Mouse (Mus musculus): ENCODE data around the gene Gm6657.
A peak's percentile ranks its signal among the peaks of the same experiment; 100 is the strongest.

The Gm6657 gene

DNA sequence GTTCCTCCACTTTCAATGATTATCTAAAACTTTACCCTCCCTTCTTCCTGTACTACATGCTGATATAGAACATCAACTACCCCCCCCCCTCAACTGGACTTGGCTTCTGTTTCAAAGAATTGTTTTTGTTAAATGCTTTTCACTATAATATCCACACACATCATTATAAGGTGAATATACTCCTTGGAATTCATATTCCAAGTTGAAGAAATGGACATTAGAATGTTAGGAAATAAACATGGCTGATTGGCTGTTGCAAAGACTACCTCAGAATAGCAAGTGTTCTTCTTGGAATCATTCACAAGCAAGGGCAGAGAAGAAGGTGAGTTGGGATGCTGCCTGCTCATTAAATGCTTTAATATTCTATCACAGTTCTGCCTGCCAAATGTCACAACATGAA, at the start of gene Gm6657:
Gene Gm6657, plus strand, starts transcription at position 301 of the 400 bp plus-strand sequence.
- no peak for DNase-seq (ENCODE audit: low read depth, low spot score)

DNA sequence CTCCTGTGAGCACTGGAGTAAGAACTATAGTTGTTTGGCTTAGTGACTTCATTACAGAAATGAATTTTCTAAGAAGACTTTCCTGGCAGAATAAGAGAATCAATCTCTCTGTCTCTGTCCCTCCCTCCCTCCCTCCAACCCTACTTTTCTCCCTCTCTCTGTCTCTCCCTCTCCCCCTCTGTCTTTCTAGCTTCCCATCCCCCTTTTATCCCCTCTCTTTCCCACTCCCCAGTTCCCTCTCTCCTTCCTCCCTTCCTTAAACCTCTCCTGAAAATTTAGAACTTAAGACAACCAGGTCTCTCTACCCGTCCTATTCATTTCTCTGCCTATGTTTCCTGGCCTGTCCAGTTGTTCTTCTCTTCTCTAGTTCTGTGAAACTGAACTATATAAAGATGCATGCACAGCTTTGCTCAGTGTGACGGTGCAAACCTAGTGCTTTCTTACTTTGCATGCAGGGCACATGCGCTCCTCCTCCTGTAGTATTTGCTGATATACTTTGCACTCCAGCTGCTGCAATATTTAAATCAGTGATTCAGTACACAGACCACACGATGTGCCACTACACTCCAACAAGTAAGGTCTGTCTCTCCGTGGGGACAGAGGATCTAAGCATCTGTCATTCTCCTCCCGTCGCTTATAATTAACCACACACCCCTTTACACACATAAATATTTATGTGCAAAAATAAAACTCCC, 40.6 kb upstream of the Gm6657 start:
- no peak for DNase-seq (ENCODE audit: low read depth, low spot score)

DNA sequence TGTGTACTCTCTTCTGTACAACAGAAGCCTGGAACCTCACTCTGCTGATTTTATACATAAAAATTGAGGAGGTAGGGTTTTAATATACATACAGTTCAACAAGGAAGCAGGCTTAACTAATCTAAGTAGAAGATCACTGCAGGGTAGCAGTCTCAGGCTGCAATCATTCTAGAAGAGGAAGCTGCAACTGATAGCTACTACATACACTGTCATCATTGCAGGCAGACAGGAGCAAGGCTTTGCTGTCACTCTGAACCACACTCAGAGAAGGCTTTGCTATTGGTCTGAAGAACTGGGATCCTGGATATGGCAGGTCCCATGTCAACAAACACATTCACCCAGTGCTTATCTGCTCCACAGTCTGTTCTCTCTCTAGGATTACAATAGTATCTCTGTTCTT, 23.9 kb upstream of the Gm6657 start:
- no peak for DNase-seq (ENCODE audit: low read depth, low spot score)

DNA sequence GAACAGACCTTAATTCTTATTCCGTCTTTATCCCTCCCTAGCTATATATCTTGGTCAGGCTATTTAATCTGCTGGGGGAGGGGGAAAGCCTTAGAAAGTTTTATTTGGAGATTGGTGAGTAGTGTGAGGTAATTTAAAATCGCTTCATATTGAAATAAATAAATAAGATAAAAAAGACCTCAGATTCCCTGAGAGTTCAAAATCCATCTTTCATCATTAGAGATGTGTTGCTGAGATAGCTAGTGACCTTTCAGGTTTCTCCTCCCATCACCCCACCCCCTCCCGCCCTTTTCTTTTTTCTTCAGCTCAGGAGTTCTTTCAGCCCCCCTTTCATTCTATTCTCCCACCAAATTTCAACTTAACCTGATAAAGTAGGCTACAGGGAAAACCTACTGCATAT, 20.1 kb upstream of the Gm6657 start:
- no peak for DNase-seq (ENCODE audit: low read depth, low spot score)

DNA sequence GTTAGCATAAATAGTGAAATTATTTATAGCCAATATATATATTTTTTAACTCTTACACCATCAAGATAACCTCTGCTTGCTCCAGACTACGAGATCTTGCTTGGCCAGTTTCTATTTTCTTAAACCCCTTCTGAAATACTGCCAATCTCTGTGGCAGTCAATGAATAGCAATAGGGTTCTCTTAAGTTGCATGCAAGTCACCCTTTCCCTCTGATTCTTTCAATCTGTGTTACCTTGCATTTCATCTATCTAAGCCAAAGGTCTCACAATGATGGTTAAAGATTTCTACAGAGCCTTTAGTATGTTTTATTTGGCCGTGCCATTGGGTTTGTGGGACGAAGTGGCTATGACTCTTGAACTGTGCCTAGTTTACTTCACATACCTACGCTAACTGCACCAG, 19.4 kb upstream of the Gm6657 start:
- DNase-seq (ENCODE audit: low read depth, low spot score): no peak

DNA sequence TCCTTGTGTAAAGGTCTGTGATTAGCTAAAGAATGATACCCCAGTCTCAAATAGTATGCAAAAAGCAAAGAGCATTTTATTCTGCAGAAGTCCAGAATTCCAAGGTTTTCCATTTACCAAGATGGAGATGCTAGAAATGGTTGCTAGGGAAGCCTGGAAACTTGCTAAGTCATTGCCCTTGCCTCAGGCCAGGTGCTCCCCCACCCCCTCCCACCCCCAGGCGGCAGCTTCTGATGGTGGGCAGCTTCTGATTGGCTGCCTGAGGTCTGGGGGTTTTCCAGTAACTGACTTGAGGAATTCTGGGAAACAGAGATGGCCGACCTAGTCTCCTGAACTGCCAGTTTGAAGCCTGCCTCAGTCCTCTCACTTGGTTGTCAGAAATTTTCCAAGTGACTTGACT, 12.6 kb upstream of the Gm6657 start:
- no peak for DNase-seq (ENCODE audit: low read depth, low spot score)

DNA sequence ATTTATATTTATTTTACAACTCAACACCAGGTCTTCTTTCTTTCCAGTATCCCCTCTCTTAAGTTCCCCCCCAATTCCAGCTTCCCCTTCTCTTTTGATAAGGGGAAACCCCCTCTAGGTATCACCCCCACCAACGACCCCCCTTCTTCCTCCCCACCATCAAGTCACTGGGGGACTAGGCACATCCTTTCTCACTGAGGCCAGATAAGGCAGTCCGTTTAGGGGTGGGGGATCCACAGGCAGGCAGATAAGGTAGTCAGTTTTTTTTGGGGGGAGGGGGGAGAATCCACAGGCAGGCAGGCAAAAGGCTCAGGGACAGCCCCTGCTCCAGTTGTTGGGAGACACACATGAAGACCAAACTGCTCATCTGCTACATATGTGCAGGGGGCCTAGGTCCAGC, 1.3 kb downstream of the Gm6657 start:
- no peak for DNase-seq (ENCODE audit: low read depth, low spot score)

DNA sequence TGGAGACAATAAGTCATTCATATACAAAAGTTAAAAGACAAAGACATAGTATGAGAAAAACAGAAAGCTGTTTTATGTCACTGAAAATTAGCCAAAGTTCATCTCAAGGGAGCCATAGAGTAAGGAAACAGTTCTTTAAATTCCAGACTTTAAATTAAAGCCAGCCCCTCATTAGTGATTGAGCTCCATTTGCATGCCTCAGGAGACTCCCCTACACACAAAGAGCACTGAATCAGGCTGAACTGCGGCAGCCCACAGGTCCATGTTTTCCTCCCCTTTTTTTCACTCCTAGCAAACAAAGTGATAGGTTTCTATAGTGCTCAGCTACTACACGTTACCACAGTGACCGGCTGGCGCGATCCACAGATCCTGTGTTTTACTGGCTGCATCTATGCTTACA, 9.6 kb downstream of the Gm6657 start:
- DNase-seq (ENCODE audit: low read depth, low spot score): peak; percentile 45

DNA sequence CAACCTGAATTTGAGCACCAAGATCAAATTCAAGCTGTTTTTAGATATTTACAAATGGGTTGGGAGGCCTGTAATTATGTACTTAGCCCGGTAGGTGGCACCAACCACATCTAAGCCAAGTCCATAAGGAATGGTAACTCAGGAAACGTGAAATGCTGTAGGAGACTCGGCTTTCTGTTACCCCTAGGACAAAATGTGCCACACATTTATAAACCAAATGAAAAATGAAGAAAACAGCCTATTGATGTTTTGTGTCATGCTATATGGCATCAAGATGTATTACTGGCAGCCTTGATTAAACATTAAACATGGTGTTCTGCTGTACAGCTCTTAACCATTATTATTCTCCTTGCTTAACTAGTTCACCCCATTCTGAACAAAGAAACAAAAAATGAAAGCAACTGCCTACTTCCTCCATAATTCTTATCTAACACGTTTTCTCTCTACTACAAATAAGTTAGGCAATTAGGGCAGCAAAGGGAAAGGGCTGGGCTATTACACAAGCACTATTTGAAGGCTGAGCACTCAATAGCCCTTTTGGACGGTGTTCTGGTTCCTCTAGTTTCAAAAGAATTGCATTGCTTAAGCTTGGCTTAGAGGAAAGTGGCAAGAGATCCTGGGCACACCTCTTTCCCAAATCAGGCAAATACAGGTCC, 12.0 kb downstream of the Gm6657 start:
- peak; percentile 67 for DNase-seq (ENCODE audit: low read depth, low spot score)

DNA sequence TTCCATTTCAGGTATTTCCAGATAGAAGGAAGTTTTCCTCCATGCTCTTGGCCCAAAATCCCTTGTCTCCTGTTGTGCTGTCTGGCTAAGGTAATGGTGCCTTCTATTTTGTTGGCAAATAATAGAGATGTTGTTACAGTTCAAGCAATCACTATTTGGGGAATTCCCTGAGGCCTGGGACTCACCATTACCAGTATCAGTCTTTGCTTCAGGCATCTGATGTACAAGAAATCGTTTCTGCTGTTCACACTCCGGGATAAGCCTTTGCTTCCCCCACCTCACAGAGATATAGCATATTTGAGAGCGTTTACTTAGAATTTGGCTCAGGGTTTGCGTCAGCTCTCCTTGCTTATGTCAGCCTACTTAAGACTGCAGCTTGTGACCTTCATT, 12.5 kb downstream of the Gm6657 start:
- DNase-seq (ENCODE audit: low read depth, low spot score): no peak

DNA sequence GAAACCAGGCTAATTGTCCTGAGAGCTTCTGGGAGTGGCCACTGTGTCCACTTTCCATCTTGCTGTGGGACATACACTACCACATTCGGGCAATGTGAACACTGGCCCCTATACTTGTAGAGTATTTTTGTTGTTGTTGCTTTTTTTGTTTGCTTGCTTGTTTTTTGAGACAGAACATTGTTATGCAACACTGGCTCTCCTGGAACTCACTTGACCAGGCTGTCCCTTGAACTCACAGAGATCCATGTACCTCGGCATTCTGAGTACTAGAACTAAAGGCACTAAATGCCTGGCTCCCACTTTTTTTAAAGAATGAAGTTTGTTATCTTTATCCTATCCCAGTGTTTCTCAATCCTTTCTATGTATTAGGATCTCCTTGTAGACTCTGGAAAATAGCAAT, 15.8 kb downstream of the Gm6657 start:
- DNase-seq (ENCODE audit: low read depth, low spot score): no peak

DNA sequence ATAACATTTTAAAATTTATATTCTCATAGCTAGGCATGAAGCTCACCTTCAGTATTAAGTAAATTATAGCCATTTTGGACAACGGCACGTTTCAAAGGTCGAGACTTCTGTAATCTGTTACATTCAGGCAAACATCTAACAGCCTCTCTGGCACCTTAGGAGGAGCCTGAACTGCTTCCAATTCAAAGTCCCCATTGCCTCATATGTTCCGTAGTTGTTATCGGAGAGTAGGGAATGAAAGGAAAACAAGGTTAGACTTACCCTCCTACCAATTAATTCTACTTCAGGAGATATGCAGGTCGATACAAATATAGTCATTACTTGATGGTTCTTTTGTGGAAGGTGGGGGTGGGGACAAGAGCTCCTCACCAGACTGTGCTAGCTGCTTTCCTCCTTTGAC, 21.4 kb downstream of the Gm6657 start:
- DNase-seq (ENCODE audit: low read depth, low spot score): no peak

DNA sequence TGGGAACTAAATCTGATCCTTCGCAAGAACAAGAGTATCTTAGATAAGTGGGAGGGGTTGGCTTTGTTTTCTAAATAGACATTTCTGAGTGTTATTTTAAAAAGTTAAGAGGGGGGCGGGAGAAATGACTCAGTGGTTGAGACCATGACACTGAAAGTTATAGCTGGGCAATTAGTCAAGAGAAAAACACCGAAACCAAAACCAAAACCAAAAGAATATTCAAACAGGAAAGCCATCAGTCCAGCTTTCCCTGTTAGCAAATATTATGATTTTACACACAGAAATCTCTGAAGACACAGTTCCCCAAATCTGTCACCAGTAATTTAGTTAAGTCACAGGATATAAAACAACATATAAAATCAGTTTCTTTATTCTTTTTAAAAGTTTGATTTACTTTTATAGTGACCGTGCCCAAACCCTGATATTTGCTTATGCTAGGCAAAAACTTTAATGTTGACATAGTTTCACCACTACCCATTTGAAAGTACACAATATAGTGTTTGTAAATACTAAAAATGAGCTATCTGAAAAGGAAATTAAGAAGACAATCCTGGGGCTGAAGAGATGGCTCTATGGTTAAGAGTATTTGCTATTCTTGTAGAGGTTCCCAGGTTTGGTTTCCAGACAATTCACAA, 25.3 kb downstream of the Gm6657 start:
- DNase-seq (ENCODE audit: low read depth, low spot score): no peak

DNA sequence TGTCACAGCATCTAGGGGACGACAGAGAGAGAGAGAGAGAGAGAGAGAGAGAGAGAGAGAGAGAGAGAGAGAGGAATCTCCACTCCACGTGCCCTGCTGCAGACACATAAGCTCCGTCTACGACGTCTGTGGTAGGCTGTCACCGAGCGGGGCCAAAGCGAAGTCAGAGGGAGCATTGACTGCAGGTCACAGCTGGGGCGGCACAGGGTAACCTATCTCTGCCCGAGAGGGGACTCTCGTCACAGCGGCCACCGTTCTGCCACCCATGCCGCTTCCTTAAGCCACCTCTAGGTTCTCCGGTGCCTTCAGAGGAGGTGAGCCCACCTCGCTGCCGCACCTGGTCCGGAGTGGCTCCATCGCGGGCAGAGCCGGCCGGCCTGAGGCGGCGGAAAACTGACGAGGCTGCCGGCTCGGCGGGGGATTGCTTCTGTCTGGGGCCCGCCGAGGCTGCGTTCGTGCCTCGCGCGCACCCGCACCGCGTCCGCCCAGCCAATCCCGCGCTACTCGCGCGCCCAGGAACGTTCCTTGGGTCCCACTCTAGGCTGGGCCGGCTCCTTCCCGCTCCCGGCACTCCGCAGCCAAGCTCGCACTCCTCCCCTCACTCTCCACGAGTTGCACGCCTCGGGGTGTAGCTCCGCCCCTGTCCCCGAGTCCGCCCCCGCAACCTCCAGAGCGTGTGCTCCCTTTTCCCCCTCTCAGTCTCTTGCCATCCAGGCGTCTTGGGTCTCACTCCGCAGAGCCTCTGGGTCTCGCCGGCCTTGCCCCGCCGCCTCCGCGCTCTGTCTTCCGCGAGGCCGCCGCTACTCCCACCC, 31.9 kb downstream of the Gm6657 start, which contains the start of gene Gphn:
Gene Gphn, plus strand, starts transcription at position 673 of the 812 bp plus-strand sequence.
- DNase-seq (ENCODE audit: low read depth, low spot score): peak; percentile 89

DNA sequence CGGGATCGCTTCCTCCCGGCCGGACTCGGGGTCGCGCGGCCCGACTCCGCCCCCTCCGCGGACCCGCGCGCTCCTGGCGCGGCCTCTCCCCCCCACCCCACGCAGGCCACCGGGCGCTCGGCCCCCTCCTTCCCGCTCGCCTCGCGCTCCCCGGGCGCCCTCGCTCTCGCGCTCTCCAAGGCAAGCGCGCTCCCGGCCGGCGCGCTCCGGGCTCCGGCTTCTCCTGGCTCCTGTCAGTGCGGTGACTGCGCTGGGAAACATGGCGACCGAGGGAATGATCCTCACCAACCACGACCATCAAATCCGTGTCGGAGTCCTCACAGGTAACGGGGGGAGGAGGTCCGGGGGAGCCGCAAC, 32.5 kb downstream of the Gm6657 start:
- DNase-seq (ENCODE audit: low read depth, low spot score): peak; percentile 89

DNA sequence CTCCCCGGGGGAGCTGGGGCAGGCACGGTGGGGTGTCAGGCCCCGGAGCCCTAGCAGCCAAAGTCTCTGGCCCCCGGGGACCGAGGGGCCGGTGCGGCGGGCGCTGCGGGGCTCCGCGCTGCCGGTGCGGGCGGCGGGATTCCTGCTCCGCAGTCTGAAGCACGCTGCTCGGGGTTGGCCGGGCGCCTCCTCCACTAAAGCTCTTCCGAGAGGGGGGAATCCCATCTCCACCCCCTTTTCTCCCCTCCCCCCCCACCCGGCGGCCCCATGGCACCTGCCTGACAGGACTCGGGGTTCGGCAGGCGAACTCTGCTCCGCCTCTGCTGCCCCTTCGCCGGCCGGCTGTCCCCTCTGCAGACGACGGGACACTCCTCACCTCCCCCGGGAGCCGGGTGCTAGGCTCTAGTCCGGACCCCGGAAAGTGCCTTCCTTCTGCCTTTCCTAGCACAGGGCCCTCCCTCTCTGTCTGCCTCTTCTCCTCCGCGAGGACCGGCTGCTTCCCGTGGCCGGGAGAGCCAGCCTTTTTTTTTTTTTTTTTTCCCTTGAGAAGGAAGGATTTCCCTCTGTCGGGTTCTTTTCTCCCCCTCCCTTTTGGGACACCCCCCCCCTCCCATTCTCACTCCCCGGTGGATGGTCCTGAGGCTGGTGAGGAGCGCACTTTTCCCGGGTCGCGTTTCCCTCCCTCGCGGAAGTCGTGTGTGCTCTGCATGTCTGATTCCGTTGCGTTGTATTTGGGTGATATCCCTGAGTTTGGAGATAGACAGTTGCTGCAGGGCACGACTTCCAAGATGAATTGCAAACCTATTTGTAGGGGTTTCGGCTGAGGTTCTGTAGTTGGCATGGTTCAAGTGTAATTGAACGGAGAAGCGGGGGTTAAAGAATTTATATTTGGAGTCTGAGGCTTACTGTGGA, 33.2 kb downstream of the Gm6657 start:
- no peak for DNase-seq (ENCODE audit: low read depth, low spot score)

DNA sequence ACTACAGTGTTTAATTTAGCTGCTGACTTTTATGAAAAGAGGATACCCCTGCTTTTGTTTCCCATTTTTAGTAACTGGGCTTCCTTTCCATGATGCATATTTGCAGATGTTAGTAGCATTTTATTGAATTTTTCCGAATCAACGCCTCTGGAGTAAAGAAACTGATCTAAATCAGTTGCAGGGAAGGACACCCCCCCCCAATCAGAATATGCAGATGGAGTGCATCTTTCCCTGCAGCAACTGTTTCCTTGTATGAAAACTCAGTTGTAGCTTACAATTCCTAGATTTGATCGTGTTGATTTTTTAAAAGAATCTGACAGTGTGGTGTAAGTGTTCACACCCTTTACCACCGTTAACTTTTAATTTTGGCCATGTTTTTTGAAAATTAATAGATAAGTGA, 34.1 kb downstream of the Gm6657 start:
- no peak for DNase-seq (ENCODE audit: low read depth, low spot score)

DNA sequence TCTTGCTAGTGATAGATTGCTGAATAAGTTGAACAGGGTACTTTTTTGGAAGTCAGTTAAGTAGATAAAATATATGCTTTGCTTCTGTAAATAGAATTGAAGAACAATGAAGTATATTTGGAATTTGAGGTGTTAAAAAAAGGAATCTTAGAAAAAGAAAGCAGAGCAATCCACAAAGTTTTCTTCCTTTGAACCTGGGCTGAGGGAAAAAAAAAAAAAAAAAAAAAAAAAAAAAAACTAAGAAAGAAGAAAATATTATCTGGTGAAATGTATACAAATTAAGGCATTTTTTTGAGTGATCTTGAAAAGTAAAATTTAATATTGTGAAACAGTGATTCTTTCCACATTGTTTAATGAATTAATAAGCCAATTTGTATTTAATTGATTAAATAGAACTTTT, 38.5 kb downstream of the Gm6657 start:
- no peak for DNase-seq (ENCODE audit: low read depth, low spot score)

DNA sequence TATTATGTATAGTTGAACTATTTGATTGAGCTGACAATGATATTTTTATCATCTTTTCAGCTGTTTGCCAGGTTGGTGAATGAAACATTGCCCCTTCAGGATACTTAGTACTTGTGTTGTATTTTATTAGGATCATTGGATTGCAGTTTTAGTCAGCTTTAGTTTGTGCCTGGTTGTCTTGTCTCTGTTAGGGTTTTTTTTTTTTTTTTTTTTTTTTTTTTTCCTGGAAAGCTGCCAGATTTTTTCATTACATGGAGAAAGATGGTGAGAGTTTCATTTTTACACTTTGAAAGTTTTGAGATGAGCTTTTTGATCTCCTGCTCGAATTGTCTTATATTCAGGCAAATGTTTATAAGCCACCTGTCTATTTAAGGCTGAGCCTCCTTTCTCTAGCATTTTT, 54.3 kb downstream of the Gm6657 start:
- DNase-seq (ENCODE audit: low read depth, low spot score): no peak

DNA sequence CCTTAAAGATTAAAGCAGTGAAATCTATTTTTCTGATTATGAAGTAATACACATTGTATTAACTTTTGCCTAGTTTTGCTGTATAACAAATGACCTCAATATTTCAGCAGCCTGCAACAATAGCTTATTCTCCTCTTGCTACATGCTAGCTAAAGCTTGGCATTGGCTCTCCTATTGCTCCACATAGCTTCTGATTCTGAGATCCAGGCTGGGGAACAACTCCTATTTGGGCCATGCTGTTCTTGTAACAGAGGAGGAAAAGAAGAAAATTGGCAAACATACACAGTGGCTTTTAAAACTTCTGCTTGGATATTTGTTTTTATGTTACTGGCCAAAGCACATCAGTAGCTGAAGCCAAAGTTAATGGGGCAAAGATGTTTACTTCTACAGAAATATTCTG, 55.1 kb downstream of the Gm6657 start:
- DNase-seq (ENCODE audit: low read depth, low spot score): no peak

Data from forelimb bud, embryonic 11.5 days (tissue).